Mouse (Mus musculus) MN1 (cell line): ENCODE results near the gene Slc25a39.
"Not testable (repeated sequence)": the region's sequence is repeated elsewhere in the genome, so short reads cannot be mapped to it uniquely, and the experiment has no call there.

Experiments used
- DNase-seq: peaks from one replicate; pipeline ENCODE4 v3.0.0-alpha.2; 2016; ENCODE audit warnings: low spot score

Gene Slc25a39

GRCm38 (mm10) chr11:102371926-102372685 is 35.6 kb downstream of the Slc25a39 start:
- no peak for DNase-seq

- no peak for DNase-seq
Observed at GRCm38 (mm10) chr11:102370285-102370684, 37.5 kb downstream of the Slc25a39 start.

DNA sequence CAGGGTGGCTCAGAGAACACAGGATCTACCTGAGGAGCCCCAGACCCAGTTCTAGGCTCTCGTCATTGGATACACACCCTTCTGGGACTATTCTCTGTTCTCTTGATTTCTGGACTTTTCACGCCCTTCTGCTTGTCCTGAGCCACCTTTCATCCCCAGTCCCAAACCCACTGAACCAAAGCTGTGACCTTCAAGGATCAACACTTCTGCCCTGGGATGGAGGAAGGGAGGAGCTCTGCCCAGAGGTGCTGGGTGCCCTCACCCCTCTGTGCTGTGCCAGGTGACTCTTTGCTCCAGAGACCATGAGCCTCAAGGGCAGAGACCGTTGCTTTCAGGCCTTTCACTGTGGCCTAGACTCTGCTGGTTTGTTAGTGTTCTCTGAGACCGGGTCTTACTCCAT is 38.5 kb downstream of the Slc25a39 start:
- DNase-seq, result no peak

DNA sequence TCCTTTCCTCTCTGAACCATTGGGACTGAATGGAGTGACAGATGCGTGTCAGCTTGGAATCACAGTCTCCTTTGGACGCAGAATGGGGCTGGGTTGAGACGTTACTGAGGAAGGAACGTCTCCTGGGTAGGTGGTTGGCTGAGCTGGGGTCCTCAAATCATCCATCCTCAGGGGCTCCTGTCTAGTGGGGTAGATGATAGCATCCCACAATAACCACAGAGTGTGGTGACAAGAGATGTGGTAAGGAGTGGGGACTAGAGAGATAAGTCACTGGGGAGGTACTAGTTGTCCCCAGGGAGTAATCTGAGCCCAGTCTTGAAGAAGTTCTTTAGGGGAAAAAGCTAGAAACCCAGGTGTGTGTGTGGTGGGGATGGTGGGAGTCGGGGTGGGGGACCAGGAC is 39.4 kb downstream of the Slc25a39 start:
- no peak for DNase-seq

DNA sequence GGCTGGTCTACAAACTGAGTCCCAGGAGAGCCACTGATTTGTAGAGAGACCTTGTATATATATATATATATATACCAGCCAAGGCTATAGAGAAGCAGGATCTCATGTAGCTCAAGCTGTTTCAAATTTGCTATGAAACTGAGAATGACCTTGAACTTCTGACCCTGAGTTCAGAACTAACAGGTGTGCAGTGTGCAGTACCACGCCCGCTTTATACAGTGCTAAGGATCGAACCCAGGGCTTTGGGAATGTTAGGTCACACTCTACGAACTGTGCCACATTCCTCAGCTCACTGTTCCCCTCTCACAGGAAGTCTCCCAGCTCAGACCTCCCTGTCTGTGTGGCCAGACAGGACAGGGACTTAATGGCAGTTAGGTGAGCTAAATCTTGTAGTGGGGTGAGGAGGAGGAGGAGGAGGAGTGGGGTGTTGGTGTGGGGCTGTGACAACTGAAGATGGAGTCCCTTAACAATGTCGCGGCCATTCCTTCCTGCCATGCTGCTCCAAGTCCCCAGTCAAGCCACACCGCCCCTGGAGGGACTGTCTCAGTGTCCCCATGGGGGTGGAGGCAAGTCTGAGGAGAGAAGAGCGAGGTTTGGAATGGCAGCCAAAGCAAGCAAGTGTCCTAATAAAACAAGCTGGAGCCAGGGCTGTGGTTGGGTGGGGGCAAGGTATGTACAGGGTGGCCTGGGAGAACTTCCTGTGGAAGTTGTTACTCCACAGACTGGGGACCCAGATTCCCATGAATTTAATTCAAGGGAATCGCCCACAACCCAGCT is 40.1 kb downstream of the Slc25a39 start:
- no peak for DNase-seq

GRCm38 (mm10) chr11:102366103-102366502 is 41.6 kb downstream of the Slc25a39 start, which contains the start of gene Slc4a1:
Gene Slc4a1, minus strand, starts transcription at chr11:102366203.
- DNase-seq, result not testable (repeated sequence)

GRCm38 (mm10) chr11:102365699-102366098 is 42.0 kb downstream of the Slc25a39 start:
- DNase-seq, result no peak

DNA sequence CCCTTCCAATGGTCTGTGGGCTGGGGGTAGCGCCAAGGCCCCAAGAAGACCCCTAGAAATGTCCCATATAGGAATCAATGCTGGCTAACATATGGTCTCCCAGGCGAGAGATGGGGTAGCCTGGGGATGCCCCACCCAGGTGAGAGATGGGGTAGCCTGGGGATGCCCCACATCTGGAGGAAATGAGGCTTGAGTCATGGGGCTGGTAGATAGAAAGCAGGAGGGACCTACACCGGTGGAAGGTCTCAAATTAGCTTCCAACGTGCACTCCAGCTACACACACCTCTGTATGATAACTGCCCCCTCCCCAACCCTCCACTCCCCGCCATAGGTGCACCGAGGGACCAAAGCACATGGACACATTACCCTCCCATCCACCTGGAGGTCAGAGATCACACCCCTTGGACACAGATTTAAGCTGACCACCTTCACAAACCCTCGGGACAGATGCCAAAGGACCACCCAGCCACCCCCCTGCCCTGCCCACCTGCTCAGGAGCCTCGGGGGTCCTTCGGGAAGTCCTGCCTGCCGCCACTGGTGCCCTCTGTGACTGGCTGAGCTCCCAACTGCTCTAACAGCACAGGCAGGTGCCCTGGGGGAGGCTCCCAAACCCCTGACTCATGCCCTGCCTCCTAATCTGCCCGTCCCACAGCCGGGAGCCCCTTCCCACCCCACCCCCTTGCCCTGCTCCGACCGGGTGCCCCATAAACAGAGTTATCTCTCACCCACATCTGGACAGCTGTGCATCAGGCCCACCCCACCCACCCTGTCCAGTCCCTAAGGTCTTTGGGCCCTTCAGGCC is 43.0 kb downstream of the Slc25a39 start:
- DNase-seq, result no peak

DNA sequence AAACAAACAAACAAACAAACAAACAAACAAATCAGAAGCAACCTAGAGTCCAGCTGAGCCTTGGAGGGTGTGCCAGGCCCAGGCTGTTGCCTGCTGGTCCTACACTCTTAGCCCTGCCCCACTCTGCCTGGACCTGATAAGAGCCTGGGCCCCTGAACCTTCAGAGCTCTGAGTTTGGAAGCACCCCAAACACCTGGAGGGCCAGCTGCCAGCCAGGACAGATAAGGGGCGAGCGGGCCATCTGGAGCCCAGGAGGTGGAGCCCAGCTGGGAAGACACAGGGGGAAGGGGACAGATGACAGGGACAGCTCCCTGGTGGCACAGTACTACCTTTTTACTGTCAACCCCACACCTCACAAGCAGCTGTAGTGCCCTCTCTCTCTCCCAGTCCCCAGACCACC is 44.1 kb downstream of the Slc25a39 start:
- DNase-seq, result no peak

GRCm38 (mm10) chr11:102361776-102362495 is 45.8 kb downstream of the Slc25a39 start:
- DNase-seq, result no peak

- DNase-seq, result no peak
Observed at GRCm38 (mm10) chr11:102358365-102358764, 49.4 kb downstream of the Slc25a39 start.

- no peak for DNase-seq
Observed at GRCm38 (mm10) chr11:102356636-102357350, 51.0 kb downstream of the Slc25a39 start.

DNA sequence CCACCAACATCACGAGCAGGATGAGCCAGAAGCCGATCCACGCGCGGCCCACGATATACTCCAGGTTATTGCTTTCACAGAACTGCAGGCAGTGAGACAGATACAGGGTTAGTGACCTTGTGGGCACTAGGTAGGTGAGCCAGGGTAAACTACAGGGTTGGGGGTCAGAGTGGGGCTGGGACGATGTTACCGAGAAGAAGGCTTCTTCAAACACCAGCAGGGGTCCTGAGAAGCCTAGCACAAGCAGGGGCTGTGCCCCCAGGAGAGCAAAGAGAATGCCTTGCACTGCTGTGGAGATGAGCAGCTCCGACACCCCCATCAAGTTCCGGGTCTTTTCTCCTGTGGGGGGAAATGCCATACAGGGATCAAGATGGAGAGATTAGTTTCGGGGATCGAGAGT is 51.6 kb downstream of the Slc25a39 start:
- DNase-seq, result no peak

- DNase-seq, result no peak
Observed at GRCm38 (mm10) chr11:102355501-102355900, 52.2 kb downstream of the Slc25a39 start.

DNA sequence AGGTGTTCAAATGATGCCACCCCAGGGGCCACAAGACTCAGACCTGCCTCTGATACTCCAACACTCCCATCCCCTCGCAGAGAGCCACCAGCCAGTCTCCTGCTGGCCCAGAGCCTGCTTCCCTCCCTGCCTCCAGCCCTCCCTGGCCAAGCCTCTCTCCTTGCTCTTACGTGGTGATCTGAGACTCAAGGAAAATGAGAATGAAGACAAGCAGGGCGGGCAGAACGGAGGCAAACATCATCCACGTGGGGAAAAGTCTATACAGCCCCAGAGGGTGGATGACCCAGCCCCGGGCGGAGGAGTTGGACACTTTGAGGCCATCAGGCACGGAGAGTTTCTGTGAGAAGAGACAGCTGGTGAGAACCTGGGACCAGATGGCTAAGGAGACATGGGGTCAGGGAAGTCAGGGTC is 54.7 kb downstream of the Slc25a39 start:
- no peak for DNase-seq
